Mouse (Mus musculus): ENCODE measurements around the gene Adarb2.

DNA sequence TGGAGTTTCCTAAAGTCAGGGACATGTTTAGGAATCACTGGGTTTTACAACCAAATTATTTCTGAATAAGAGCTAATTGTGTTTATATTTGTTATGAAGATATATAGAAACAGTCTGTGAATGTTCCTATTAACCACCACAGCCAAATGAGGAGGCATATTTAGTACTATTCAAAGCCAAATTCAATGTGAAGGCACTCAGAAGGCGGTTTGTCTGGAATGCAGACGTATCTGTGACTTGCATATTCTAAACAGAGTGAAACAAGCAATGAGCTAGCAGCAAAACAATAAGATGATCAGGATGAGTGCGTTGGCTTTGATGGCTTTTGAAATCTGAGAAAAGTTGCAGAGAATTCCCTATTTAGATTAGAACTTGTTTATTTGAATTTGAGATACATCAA, 387.8 kb downstream of the Adarb2 start:
- TF ChIP-seq EP300 (IDR thresholded peaks at IDR 0.05; ENCODE audit: low read depth) (no peak), CTCF (IDR thresholded peaks at IDR 0.05; ENCODE audit: low read depth) (no peak)
